Mouse (Mus musculus): ENCODE measurements at regions not wholly inside any gene's neighbourhood (a gene's known extent, or its start where the extent isn't known, plus 50 kb on each side); places are given as distances from the start of the nearest gene placed in this dataset.

DNA sequence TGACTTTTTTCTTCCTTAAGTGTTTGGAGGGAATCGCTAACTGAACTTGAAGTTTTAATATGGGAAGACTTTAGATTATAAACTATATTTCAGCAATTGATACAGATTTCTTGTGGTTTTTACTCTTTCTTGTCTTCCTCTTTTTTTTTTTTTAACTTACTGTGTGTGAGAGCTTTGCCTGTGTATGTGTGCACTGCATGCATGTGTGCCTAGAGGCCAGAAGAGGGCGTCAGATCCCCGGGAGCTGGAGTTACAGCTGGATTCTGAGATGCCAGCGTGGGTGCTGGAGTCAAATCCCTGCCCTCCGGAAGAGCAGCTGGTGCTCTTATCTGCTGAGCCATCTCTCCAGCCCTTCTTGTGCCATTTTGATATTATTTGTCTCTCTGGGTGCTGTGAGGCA lies 129.6 kb downstream of the Trim33 start:
- DNase-seq (ENCODE audit: low spot score in 2 of 2) = no peak

DNA sequence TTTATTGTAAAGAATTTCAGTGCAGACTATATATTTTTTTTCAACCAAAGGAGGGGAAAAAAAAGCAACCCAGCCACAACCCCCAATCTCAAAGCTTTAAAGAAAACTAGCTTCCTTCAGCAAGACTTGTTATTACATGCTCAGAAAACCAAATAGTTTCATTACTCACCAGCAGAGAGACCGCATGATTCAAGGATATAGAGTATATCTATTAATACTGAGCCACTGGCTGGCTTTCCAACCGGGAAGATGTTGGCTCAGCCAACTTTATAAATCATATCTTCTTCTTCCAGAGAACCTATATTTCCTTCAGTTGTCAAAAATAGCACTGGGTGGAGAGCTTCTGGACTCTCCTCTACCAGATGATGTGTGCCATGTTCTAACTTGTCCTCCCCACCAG lies 133.2 kb downstream of the Trim33 start:
- no peak for DNase-seq (ENCODE audit: low spot score in 2 of 2)

DNA sequence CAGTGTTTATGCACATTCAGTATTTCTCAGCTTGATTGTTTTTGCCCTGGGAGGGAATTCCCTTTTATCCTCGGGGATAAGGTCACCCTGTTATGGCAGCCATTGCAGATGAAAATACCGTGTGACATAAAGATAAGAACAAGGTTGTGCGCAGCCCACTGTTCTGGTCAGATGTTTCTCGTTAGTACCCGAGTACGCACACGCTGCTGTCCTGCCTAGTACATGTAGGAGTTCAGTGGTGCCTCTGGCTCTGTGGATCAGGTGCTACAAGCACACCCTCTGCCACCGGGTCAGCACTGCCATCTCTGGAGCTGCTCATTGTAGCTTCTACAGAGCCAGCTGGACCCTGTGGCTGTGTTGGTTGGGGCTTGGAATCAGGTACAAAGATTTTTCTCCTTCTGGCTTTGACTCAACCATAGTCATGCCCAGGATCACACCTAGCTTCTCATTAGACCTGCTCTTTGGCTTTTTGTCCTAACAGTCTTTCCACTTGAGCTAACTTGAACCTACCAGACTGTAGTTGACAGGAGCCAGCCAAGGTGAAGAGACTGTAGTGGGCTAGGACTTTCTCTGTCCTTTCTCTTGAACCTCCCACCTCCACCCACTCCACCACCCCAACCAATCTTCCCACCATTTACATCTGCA lies 136.1 kb downstream of the Trim33 start:
- DNase-seq (ENCODE audit: low spot score in 2 of 2) = no peak

- no peak for DNase-seq (ENCODE audit: low spot score in 2 of 2)
Observed at GRCm38 (mm10) chr3:103416296-103416695, 137.2 kb downstream of the Trim33 start.

- no peak for DNase-seq (ENCODE audit: low spot score in 2 of 2)
Observed at GRCm38 (mm10) chr3:103417781-103418180, 138.7 kb downstream of the Trim33 start.

- DNase-seq (ENCODE audit: low spot score in 2 of 2) = no peak
Observed at GRCm38 (mm10) chr3:103419761-103420620, 140.9 kb downstream of the Trim33 start.

GRCm38 (mm10) chr3:103420621-103421274 lies 141.7 kb downstream of the Trim33 start:
- DNase-seq (ENCODE audit: low spot score in 2 of 2) = no peak

GRCm38 (mm10) chr3:103421275-103421621 lies 142.2 kb downstream of the Trim33 start:
- DNase-seq (ENCODE audit: low spot score in 2 of 2) = no peak

DNA sequence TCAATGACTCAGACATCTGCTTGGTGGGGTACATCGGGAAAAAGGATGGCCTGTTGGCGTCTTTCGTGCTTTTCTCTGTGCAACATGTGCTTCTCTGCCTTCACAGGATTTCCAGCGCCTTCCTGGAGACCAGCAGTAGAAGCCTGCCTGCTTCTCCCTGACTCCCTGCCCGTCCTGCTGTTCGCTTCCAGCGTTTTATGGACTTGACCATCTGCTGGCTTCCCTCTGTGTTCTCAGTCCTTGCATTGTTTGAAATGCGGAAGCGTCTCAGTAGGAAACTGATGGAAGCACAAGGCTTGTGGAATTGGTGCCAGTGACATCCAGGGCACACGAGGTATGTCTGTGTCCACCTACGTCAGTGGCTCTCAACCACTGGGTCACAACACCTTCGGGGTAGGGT lies 143.7 kb downstream of the Trim33 start:
- DNase-seq (ENCODE audit: low spot score in 2 of 2) = no peak

DNA sequence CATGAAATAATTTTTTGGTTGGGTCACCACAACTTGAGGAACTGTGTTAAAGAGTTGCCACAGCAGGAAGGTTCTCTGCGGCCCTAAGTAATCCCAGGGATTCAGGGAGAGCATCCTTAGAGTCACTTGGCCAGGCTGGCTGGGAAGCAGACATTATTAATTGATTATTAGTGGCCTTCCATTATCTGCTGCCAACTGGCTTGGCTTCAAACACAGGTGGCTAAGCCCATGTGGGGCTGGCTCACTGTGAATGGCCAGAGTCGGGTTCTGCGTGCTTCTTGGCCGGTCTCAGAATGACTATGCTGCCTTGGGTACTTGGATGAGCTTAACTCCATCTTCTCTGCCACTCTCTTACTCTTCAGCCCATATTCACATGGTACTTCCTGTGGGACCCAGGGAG lies 144.2 kb downstream of the Trim33 start:
- DNase-seq (ENCODE audit: low spot score in 2 of 2) = no peak

DNA sequence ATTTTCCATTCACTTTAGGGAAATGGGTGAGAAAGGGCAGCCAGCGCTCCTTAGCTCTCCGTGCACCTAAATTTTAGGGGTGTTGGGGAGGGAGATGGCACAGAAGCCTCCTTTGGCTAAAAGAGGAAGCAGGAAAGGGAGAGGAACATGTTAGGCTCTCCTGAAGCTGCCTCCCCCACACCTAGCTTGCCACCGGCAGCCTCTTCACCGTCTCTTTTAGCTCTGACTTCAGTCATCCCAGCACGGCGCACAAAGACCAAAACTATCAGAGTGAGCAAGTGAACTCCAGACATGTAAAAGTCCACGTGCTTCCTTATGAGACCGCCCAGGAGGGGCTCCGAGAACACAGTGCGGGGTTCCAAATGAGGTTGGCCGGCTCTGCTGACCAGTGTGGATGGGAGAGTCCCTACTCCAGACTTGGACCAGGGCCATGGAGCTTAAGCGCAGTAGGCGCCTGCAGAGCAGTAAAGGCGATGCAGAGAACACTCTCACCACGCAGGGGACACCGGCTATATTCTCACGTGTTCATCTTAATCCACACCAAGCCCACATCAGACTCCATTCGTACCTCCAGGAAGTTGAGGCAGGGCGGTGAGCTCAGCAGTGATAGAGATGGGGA lies 146.8 kb downstream of the Trim33 start:
- no peak for DNase-seq (ENCODE audit: low spot score in 2 of 2)

- DNase-seq (ENCODE audit: low spot score in 2 of 2) = peak; percentile 8 to 25
Observed at GRCm38 (mm10) chr3:103429227-103429788, 145.7 kb upstream of the Syt6 start.

DNA sequence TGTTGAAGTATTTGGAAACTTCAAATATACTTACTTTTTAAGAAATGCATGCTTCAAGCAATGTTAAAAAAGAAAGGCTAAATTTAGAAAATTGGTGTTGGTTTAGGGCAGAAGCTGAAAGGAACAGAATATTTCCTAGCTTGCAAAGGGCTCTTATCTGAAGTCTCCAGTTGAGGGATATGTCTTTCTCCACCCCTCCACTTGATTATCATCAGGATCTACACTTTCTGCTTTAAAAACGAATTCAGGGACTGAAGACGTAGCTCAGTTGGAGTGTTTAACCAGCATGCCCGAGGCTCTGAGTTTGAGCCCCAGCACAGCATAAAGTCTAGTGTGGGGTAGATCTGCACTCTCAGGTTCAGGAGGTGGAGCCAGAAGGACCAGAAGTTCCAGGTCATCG lies 144.9 kb upstream of the Syt6 start:
- DNase-seq (ENCODE audit: low spot score in 2 of 2) = no peak

DNA sequence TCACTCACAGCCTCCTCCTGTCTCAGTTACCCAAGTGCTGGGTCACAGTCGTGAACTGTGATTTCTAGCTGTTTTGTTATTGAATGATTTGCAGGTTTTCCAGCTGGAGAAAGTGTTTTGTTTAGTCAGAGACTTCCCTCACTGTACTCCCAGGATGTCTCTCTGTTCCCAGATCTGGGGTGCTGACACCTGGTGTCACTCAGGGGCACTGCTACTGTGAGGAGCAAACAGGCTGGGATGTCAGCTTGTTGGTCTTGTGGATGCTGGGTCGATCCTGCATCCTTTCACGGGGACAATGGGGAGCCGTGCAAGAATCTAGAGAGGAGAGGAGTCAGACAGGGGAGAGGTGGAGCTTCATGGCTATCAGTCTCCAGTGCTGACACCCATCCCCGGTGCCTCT lies 142.8 kb upstream of the Syt6 start:
- DNase-seq (ENCODE audit: low spot score in 2 of 2) = no peak

DNA sequence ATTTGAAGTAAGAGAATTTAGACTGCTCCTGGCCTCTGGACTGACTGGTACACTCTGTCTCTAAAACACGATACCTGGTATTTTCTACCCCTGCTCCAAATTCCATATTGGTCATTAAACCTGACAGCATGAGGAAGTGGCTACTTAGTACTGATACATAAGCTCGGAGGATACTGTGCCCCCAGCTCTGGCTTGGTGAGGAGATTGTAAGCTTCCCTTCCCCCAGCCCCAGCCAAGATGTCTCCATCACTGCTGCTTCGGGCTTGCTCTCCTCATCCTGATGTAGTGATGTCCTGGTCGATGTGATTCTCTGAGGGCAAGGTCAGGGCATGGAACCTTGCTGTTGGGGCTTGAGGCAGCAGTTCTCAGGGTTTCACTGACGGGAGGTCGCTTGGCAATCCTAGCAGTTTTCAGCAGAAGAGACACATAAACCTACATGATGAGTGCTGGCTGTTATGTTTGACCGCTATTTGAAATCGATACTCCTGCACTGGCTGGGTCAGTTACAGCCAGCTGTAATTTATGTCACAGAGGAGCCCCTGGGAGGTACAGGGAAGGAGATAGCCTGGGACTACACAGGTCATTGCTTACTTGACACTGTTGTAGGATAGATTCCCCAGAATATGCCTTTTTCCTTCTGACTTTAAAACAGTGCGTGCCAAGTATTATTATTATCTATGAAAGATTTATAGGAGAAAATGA lies 138.0 kb upstream of the Syt6 start:
- DNase-seq (ENCODE audit: low spot score in 2 of 2) = no peak

DNA sequence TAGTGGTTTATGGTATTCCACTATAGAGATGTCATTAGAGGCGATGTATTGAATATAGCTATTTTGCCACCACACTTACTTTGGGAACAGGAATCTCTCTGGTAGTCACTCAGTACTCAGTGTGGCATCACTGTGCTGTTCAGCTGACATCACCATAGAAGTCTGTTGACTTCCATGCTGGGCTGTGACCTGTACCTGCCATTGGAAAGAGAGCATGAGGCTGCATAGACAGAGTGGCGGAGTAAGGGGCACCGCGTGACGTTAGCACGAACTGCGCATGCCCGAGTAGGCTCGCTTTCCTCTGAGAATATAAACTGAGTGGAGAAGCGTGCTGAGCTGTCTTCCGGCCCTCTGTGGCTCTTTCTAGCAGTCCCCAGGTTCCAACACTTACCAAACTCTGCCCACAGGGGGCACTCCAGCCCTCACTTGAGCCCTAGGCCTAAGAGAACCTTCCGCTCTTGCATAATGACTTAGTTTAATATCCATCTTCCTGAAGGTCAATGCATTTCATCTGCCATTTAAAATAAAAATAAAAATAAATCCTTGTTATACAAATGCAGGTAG lies 136.2 kb upstream of the Syt6 start:
- peak; percentile 54 to 57 for DNase-seq (ENCODE audit: low spot score in 2 of 2)

DNA sequence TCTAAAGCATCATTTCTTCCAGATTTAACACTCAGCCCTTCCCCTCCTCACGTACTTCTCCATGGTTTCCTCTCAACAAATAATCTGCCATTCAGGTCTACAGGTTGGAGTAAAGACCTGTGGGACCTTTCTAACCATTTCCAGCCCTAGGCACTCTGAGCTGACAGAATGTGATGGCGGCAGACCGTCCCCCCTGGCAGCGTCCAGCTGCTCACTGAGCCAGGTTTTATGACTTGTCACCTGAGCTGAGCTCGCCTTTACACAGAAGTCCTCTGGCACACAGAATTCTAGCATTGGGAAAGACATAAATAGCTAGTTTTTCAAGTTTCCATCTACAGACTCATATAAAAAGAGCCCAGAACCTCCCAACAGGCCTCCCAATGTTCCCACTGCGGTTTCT lies 131.8 kb upstream of the Syt6 start:
- DNase-seq (ENCODE audit: low spot score in 2 of 2) = no peak

GRCm38 (mm10) chr3:103445852-103446251 lies 129.2 kb upstream of the Syt6 start:
- DNase-seq (ENCODE audit: low spot score in 2 of 2) = no peak

- DNase-seq (ENCODE audit: low spot score in 2 of 2) = no peak
Observed at GRCm38 (mm10) chr3:103449851-103450250, 125.2 kb upstream of the Syt6 start.

DNA sequence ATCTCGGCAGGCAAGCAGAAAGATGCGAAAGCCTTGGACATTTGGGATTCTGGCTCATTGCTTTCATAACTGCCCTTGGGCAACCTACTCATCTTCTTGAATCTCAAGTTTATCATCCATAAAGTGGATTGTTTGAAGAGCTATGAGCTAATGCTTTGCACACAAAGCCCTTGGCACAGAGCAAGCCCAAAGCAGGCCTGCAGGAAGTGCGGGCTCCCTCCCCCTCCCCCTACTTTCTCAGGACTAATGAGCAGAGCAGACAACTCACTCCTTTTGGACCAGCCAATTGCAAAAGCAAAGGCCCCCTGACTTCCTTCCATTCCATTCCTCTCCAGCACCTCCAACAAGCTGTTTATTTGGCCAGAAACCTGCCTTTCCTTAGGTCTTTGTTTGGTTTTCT lies 123.1 kb upstream of the Syt6 start:
- DNase-seq (ENCODE audit: low spot score in 2 of 2) = no peak

- DNase-seq (ENCODE audit: low spot score in 2 of 2) = no peak
Observed at GRCm38 (mm10) chr3:103463760-103464159, 111.3 kb upstream of the Syt6 start.

Measured in left cerebral cortex, adult 18-20 months (tissue).